Mouse (Mus musculus): ENCODE data around the gene Add3.

- TF ChIP-seq CTCF (IDR thresholded peaks at IDR 0.05; ENCODE audit: borderline replicate concordance, insufficient read depth, low read length) (no peak), POLR2A (IDR thresholded peaks at IDR 0.05; ENCODE audit: low read depth, low read length) (no peak)
Observed at GRCm38 (mm10) chr19:53247558-53247957, 107.3 kb downstream of the Add3 start.

All from embryonic fibroblast, embryonic 13.5 days (primary cell).